Mouse (Mus musculus): Measurements from ENCODE around the gene Phf14.

Phf14 gene

GRCm38 (mm10) chr6:12021480-12021879, 113.9 kb downstream of the Phf14 start:
- DNase-seq = no peak

- DNase-seq = no peak
These were observed 115.8 kb downstream of the Phf14 start for GRCm38 (mm10) chr6:12023395-12023794.

GRCm38 (mm10) chr6:12026804-12027537, 119.4 kb downstream of the Phf14 start:
- no peak for DNase-seq

- DNase-seq = peak; percentile 34 to 65
These were observed 127.0 kb downstream of the Phf14 start for GRCm38 (mm10) chr6:12034561-12034960.

GRCm38 (mm10) chr6:12038268-12038667, 130.7 kb downstream of the Phf14 start:
- DNase-seq = no peak

DNA sequence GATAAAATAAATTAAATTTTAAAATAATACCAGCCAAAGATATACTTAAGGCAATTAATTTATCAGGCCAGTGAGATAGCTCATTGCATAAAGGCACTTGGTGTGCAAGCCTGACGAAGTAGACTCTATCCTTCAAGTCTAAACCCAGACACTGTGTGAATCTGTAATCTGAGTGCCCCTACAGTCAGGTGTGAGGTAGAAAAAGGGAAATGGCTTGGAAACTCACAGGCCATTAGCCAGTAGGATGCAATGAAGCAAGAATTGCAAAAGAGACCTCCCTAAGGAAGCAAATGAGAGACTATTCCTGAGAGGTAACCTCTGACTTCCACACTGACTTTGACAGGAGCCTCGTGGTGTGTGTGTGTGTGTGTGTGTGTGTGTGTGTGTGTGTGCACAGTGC, 145.3 kb downstream of the Phf14 start:
- DNase-seq = no peak

DNA sequence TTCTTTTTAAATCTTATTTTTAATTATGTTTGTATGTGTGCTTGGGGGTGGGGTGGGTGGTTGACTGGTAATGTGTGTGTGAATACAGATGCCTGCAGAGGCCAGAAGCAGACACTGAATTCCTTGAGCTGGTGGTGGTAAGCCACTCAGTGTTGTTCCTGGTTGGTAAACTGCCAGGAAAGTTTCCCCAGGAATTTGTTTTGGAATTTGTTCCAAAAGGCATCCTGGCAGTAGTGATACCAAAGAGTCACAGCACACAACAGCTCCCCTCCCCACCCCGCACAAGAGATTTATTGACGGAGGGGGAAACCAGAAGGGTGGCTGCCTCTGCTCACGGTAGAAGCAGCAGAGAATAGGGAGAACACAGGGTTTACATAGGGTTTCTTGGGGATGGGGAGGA, 146.5 kb downstream of the Phf14 start:
- DNase-seq = no peak

DNA sequence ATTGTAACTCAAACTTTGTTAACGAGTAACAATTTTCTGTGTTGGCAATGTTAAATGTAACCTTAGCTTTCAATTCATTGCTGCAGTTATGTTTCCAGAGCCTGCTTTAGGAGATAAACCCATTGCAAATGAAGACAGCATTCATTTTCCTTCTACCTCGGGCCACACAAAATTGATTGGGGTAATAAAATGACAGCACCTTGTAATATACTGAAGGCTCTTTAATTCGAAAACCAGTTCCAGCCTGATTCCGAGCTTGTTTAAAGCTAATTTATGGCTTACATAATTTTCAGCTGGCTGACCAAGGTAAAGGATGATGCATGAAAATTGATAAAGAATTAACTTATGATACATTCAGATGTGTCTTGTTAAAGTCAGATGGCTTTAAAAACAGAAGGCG, 151.1 kb downstream of the Phf14 start:
- DNase-seq = no peak

DNA sequence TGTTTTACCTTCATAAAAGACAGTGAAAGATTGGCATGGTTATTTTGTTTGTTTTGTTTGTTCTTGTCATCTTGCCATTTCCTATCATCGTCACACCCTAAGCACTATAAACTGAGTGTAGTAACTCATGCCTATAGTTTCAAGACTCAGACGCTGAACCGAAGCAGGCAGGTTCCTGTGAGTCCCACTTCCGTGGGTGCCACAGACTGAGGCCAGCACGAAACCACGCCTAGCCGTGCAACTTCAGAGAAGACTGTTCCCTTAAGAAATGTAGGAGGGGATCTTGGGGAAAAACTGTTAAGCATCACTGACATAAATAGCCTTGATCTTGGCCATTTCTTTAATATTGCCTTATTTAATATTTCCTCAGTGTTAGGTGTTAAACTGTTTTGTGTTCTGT, 152.4 kb downstream of the Phf14 start:
- DNase-seq = no peak

DNA sequence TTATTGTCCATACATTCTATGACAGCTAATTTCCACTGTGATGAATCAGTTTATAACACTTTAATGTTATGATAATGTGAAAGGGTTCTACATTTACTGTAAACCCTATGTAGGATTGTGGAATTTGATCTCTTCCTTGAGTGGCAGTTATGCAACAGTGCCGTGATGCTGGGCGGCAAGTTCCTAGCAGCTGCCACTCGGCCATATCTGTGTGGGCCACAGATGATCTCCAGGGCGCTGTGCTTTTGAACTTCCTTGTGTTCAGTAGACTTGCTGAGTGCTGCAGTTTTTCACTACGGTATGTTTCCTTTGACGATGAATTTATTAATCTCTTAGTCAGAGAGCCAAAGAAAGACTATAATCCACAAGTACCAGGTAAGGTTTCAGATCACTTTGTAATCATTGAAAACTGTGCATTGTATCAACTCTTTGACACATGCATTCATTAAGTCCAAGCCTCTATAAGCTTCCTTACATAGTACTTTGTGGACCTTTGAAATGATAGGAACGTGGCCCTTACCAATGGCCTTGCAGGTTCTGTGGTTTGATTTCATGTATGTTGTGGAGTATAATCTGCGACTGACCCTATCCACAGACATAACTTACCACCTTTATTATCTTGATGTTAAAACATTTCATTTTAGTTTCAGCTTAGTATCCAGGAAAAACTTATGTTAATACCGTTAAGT, 153.0 kb downstream of the Phf14 start:
- no peak for DNase-seq

GRCm38 (mm10) chr6:12067956-12068355, 160.3 kb downstream of the Phf14 start:
- no peak for DNase-seq

DNA sequence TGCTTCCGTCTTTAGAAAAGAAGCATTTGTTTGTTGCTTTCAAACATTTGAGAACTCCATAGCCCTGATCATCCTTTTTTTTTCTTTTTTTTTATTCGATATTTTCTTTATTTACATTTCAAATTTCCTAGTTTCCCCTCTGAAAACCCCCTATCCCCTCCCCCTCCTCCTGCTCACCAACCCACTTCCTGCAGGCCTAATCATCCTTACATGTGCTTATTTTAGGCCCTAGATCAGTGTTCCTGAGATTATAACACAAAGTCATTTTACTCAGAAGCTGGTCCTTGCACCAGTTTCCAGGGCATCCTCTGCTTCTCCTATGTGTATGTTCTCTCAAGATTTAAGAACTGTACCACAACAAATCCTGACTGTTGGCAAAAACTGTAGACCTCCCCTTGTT, 161.7 kb downstream of the Phf14 start:
- no peak for DNase-seq

DNA sequence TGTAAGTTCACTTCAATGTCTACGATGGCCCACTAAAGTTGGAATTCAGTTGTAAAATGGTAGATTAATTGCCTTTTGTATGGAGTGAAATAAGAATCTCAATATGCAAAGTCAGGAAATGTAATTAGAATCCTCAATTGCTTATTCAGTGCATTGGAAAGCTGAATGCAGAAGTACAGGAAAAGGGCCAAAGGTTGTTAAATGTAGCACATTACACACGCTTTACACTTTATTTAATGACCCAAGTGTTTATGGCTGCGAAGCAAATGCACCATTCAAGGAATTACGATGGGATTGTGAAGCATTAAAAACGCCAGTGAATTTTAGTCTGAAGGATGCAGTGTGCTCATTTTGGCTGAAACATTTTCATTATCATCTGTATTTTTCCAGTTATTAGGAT, 167.0 kb downstream of the Phf14 start:
- DNase-seq = no peak

DNA sequence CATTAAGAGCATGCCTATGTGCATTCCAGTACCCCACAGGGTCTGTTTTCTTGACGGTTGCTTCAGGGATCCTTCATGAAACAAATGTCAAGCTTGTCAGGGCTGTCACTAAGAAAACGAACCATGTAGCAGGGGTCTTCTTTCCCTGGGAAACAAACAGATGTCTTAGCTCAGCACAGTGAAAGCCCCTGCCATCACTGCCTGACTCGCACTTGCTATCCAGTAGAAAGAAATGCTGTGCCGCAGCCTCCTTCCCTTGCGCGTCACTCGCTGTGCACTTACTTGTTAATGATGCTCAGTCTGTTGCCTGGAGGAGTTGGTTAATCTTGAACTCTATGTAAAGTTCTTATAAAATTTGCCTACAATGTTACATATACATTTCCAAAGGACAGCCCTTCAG, 169.7 kb downstream of the Phf14 start:
- DNase-seq = no peak

DNA sequence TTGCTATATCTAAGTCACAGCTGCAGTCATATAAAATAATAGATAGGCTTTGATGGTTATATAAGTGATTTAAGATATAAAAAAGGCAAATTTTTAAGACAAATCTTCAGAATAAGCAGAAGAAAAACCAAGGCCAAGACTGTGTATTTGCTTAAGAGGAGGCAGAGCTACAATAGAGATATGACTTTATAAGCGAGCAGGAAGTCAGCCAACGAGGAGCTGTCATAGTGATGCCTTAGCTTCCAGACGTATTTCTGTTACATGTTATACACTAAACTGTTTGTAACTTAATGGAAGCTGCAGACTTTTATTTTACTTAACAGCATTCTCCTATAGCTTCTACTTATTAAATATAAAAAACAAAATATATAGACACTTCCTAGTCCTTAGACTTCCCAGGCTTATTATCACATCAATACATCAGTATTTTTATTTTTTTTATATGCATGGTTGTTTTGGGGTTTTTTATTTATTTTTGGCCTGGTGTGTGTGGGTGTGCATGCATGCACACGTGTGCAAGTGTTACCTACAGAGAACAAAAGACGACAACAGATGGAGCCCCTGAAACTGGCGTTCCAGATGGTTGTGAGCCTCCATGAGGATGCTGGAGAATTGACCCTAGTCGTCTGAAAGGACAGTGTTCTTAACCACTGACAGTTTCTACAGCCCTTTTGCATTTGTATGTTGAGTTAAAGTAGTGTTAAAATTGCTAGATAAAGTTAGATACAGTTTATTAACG, 170.4 kb downstream of the Phf14 start:
- DNase-seq = no peak

GRCm38 (mm10) chr6:12079260-12079659, 171.7 kb downstream of the Phf14 start:
- DNase-seq = no peak

GRCm38 (mm10) chr6:12080423-12080822, 172.8 kb downstream of the Phf14 start:
- DNase-seq = no peak

- DNase-seq = no peak
These were observed 174.1 kb downstream of the Phf14 start for GRCm38 (mm10) chr6:12081722-12082121.

DNA sequence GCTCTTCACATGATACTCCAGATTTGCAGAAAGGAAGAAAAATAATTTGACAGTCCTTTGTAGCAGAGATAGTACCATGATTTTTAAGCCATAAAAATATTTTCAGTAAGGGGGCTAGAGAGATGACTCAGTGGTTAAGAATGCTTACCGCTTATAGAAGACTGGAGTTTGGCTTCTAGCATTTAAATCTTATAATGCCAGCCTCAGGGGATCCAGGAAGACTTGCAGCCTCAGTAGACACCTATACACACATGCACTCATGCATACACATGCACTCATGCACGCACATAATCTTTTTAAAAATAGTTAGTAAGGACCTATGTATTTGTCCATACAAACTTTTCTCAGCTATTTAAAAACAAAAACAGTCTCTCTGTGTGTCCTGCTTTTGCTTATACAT, 174.5 kb downstream of the Phf14 start:
- no peak for DNase-seq

GRCm38 (mm10) chr6:12082531-12083216, 175.1 kb downstream of the Phf14 start:
- DNase-seq = no peak

DNA sequence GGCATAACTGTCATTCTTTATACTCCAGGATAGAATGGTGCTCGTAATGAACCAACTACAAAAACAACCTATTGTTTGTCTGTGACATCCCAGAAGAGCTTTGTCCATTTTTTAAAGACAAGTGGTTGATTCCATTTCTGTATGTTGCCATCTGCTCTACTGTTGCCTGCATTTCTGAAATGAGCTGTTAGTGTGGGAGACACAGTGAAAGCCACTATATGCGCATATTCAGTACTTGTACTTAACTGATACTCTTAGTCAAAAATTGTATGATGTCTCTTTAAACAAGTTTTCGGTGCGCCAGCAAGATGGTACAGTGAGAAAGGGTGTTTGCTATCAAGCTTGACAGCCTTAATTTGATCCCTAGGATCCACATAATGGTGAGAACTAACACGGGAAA, 177.1 kb downstream of the Phf14 start:
- DNase-seq = no peak

GRCm38 (mm10) chr6:12089439-12089992, 181.9 kb downstream of the Phf14 start:
- no peak for DNase-seq

DNA sequence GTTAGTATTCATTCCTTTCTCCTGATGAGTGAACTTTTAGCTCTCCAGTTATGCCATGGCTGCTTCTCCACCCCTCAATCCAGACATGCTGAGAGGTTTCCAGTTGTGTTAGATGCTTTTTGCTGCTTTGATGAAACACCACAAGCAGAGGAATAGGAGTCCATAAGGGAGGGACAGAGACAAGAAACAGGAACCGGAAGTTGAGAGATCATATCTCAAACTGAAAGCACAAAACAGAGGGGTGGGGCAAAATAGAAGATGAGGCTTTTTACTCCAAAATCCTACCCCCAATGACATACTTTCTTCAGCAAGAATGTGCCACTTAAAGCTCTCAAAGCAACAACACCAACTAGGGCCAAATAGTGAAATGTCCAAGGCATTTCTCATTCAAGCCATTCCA, 188.1 kb downstream of the Phf14 start:
- DNase-seq = no peak
